Mouse (Mus musculus): ENCODE data around the gene Ahsa2.

DNA sequence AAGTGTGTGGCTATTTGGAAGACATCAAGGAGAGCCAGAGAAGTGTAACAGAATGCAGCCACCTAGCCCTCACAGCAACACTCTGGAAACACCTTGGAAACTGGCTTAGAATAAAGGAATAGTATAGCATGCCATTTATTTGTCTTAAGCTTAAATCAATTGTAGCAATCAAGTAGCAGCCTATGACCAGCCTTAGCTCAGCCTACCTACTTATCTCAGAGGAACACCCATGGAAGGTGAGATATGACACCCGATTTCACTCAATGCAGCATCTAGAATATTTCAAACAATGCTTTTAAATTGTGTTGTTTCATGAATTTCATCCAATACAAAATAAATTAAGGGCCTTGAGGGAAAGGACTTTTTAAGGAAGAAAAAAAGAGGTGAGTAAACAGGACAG is 7.9 kb downstream of the Ahsa2 start:
- TF ChIP-seq POLR2A (IDR thresholded peaks at IDR 0.05; ENCODE audit: insufficient read depth, low read depth, low read length) (no peak), CTCF (IDR thresholded peaks at IDR 0.05; ENCODE audit: insufficient read depth, low read depth, low read length) (no peak)

Data from olfactory bulb, adult 2 months (tissue).